Mouse (Mus musculus) heart, adult 18-20 months (tissue): ENCODE measurements at regions not wholly inside any gene's neighbourhood (a gene's known extent, or its start where the extent isn't known, plus 50 kb on each side); places are given as distances from the start of the nearest gene placed in this dataset.

Experiments used
- DNase-seq, 2 experiments: peaks; one replicate each; pipeline ENCODE4 v3.0.0; 2021 to 2022; ENCODE audit warnings: mixed read lengths in 1 of 2

- DNase-seq, result no peak
Observed at GRCm38 (mm10) chr10:43750401-43750800, 151.1 kb downstream of the Qrsl1 start.

GRCm38 (mm10) chr10:43750854-43751253 is 150.7 kb downstream of the Qrsl1 start:
- DNase-seq, result peak in 1 of 2 experiments; percentile 24

DNA sequence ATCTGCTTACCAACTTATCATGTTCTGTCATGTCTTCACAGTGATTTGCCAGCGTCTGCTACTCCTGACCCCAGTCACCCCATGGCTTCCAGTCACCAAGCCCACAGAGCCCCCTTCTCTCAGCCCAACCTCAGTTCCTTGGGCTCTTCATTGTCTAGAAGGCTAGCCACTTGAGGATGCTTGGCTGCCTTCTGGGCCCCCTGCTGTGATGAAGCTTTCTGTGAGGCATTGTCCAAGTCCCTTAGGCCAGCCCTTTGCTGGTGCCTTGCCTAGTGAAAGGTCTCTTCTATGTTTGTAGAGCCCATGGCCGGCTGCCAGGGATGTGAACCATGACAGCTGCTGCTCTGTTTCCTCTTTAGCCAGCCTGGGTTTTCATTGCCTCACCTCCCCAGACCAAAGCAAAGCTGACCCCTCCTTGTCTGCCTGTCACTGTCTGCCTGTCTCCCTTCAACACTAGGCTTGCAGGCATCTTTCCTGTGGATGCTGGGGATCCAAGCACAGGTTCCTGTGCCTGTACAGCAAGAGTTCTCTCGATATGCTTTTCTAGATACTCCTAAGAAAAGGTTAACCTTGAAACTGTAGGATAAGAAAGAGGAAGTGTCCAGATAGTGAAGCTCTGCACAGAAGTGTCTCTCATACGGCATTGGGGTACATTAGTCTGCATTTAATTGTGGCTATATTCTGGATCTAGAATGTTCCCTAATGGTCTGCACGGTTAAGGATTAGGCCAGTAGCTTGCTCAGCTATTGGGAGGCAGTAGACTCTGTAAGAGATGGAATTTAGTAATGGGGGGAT is 149.5 kb downstream of the Qrsl1 start:
- DNase-seq, result peak; percentile 54 to 63

DNA sequence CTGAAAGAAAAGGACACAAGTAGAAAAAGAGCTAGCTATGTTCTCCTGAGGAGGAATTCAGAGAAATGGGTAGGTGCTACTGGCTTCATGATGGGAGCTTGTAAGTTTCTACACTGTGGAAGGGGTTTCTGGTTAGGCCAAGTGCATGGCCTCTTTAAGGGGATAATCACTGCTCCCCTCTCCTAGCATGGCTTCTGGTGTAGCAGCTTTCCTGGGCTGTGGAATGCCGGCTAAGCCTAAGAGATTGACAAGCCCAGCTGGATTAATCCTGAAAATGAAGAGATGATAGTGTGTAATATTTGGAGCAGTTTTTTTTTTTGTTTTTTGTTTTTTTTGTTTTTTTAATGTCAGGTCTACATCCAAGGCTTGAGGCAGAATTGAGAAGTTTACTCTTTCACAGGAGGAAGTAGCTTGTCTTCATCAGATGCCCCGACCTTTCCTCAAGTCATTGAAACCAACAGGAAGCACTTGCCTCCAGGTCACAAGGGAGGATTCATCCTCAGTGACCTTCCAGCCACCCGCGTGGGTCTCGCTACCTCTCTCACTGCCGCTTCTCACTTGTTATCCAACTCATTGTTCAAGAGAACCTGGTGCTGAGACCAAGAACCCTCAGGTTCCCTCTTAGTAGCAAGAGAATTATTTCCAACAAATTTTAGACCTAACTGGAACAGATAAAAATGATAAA is 144.5 kb downstream of the Qrsl1 start:
- DNase-seq, result no peak

DNA sequence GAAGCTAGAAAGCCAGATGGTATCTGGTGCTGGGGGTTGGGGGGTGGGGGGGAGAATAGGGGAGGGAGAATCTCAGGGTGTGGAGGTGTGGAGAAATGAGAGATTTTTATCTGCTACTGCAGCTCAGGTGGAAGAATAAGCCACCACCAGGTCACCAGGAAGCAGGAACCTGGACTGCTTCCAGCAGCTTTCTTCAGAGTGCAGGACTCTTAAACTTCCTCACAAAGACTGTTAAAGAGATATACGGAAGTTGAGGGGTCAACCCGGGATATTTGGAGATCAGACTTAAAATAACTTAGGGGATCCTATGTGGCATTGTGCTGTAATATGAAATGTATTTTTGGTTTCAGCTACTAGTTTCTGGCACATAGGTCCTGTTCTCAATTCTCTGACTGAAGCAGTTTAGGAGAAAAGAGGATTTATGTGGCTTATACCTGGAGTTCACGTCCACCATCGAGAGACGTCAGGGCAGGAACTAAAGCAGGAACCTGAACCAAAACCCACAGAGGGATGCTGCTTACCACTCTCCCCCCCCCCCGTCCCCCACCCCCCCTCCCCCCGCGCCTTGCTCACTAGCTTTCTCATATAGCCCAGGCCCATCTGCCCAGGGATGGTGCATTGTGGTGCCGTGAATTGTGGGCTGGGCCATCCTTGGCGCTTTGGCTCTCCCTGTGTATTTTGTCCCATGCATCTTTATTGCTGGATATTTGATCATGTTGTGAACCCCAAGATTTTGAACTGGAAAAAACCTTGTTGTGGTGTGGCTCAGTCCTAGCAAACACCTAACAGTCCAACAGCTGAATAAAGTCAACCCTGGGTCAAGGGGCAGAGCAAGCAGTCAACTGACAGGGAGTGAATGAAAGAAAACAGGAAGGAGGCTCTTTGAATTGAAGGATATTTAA is 143.2 kb downstream of the Qrsl1 start:
- DNase-seq, result peak in 1 of 2 experiments; percentile 34

GRCm38 (mm10) chr10:43759186-43759905 is 142.2 kb downstream of the Qrsl1 start:
- DNase-seq, result no peak

DNA sequence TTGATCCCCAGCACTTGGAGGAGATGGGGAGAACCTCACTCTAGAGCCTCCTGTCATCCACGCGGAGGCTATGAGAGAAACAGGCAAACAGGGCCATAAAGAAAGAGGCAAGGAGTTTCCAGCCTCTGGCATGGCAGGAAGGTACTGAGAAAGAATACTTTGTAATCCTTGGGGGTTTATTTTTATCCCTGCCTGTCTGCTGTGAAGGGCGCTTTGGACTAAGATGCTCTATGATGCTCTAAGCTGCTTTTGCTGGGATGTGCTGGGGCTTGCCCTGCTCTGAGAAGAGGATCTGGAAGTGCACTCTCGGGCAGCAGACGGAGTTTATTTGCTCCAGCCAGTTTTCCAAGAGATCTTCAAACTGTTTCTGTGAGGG is 141.7 kb downstream of the Qrsl1 start:
- no peak for DNase-seq

DNA sequence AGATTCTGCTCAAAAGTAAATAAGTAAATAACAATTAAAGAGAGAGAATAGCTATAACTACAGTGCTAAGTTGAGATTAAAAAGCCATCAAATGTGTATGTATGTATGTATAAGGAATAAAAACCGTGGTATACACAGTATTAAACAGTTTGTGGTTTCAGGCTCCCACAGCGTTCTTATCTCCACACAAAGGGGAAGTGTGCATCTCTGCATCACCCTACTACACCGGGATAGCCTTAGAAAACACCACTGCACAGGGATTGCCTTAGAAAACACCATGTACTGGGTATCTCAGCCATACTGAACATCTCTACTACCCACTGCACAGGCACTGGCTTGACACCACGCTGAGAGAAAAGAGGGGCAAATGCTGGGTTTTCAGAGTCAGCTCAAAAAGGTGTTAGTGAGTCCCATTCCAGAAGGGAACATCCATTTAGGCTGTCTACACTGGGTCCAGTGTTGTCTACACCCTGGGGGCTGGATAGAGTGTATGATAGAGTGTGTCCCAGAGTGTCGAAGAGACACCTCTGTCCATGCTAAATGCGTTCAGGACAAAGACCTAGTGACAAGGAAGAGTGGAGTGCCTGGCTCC is 139.5 kb downstream of the Qrsl1 start:
- no peak for DNase-seq

DNA sequence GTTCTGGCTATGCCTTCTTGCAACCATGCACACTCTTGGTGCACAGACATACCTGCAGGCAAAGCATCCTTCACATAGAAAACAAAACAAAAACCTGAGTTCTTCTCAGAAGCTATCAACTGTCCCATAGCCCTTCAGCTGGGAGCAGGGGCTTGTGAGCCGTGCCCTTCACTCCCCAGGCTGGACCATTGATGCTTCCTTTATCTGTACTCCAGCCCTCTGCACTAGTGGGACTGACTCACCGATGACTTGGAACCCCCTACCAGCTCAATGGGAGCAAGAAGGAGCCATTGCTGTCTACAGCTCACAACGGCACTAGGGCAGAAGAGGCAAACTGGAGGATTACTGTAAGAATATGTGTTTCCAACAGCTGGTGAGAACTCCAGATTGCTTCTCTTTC is 137.0 kb downstream of the Qrsl1 start:
- no peak for DNase-seq

GRCm38 (mm10) chr10:43765275-43765674 is 136.3 kb downstream of the Qrsl1 start:
- DNase-seq, result peak; percentile 16 to 67

- no peak for DNase-seq
Observed at GRCm38 (mm10) chr10:43765829-43766486, 135.6 kb downstream of the Qrsl1 start.

DNA sequence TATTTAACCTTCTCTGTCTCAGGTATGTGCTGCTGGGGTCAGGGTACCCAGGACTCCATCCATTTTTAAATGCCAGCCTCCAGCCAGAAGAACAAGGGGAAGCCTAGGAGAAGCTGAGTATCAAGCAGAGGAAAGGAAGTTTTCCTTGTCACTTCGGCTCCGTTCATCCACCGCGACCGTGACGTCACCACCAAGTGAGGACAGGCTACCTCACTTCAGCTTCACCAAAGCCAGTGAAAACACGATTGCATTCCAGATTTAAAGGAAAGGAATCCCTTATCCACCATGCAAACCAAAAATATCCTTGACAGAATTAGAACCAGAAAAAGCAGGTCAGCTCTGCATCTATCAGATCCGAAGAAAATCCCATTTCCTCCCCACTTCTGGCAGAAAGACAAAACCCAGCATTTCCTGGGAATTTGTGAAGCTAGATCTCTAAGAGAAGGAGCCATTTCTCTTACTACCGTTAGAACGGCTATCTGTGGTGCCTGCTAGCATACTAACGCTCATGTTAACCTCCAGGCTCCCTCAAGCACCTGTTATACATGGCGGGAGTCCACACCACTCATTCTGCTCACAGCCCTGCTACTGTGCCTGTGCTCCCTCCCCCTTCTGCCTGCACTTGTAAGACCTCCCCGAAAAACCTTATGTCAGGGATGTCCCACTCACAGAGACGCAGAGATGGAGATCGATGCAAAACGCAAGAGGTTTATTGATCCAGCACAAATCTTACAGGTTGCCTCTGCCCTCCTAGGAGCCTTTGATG is 133.4 kb downstream of the Qrsl1 start:
- DNase-seq, result no peak

DNA sequence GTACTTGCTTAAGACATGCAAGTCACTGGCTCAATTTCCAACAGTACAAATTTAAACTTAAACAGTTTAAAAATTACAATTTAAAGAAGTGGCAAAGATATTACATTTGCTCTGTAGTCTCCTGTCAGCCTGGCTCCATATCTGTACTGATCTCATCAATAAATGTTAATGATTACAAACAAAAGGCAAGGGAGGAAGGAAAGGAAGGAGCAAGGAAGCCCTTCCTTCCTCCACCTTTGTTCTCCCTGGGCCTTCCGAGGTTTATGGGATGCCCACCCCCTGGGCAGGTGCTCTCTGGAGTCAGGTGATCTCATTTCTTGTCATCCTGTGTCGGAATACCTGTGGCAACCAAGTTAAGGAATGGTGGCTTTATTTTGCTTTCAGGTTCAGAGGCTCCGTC is 132.5 kb downstream of the Qrsl1 start:
- DNase-seq, result no peak

DNA sequence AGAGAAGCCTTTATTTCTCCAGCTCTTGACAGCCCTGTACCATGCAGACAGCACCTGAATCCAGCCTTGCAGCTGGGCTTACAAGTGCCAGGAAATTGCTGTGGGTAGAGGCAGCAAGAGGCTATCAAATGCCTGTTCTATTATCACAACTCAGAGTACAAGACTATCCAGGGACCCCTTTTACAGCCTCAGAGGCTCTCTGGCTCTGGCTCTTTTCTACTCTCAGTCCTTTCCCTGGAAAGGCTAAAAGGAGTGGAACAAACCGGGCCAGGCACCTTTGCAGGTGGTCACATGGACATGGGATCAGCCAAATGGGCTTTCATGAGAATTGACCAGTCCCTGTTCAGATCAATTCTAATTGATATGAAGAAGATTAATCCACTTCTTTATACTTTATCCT is 125.7 kb downstream of the Qrsl1 start:
- DNase-seq, result no peak

DNA sequence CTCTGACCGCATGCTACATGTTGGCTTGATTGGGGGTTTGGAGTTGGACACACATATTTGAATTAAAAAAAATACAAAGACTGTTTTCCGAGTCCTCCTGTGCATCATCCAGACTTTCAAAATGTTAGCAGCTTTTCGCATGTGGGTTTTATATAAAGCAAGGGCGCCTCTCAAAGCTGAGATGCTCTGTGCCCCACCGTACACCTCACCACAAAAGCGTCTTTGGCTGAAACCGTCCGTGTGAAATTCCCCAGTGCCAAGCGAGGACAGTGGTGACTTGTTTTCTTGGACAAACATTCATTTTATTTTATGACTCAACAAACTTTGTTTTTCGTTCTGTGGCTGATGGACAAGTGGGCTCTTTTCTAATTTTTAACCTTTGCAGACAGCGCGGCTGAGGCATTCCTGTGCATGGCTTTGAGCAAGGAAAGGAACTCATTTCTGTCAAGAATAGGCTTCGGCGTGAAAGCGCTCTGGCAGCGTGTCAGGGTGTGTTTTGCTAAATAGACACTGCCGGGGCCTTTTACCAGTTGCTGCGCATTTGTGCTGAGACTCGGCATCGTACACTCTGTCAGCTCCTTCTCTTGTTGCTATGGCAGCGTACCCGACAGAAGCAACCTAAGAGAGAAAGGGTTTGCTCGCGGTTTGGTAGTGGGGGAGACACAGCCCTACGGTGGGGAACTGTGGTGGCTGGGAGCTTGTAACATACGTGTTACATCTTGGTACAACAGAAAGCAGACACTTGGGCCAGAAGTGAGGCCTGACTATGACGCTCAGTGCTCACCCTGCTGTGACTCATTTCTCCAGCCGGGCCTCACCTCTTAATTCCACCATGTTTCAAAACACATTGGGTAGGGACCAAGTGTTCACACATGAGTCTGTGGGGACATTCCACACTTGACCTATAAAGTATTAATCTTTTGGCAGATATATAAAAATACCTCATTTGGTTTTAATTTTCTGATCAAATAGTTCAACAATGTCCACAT is 123.6 kb downstream of the Qrsl1 start:
- DNase-seq, result no peak

DNA sequence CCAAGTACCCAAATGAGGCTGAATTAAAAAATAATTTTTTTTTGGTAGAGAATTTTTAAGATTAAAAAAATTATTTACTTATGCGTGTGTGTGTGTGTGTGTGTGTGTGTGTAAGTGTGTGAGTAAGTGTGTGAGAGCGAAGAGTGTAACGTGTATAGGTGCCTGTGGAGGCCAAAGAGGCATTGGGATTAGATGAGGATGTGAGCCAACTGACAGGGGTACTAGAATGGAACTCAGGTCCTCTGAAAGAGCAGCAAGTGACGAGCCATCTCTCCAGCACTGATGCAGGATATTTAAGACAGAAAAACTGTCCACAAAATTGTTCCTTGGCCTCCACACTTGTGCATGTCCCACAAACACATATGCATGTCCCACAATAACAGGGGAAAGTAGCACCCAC is 121.0 kb downstream of the Qrsl1 start:
- no peak for DNase-seq

GRCm38 (mm10) chr10:43783304-43783703 is 118.2 kb downstream of the Qrsl1 start:
- DNase-seq, result no peak

- DNase-seq, result no peak
Observed at GRCm38 (mm10) chr10:43790780-43791179, 110.8 kb downstream of the Qrsl1 start.

GRCm38 (mm10) chr10:43791525-43792021 is 110.0 kb downstream of the Qrsl1 start:
- no peak for DNase-seq
